Mouse (Mus musculus) kidney, adult 2 months (tissue): ENCODE measurements around the gene Cpne5.

Experiments used
- CTCF ChIP-seq: fragments of 200-500 bp; conservative IDR thresholded peaks from 2 replicates; pipeline ENCODE4 v1.5.1; 2011; ENCODE audit warnings: low read depth, mild to moderate bottlenecking, control low read depth, low read length, moderate library complexity, mixed read lengths; ENCODE audit not compliant: insufficient read depth, insufficient read length
- POLR2A ChIP-seq: fragments of 200-500 bp; IDR thresholded peaks from one replicate; pipeline ENCODE4 v1.6.1; 2011; ENCODE audit warnings: low read depth, low read length, control low read depth

DNA sequence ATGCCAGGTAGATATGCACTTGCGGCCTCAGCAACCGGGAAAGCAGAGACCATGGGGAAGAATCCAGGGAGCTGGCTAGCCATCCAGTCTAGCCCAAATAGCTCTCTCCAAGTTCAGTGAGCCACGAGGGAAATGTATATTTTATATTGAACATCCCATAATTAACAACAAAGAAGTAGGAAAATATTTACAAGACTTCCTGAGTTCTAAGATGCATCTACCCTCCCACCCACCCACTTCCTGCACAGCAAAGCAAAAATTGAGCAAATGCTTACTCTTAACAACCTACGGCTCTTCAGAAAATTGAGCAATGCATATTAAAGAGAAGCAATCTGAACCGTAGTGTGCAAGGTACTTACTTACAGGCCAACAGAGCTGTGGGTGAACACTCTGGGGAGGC lies 26.8 kb upstream of the Cpne5 start:
- TF ChIP-seq CTCF = no peak
- no peak for TF ChIP-seq POLR2A
